Mouse (Mus musculus): ENCODE results near the gene Cers5. TPM values are rescaled to one million over a fixed set of nuclear protein-coding genes. Genes with fewer than 3 reads are reported as not detected.
"Not testable (repeated sequence)": the region's sequence is repeated elsewhere in the genome, so short reads cannot be mapped to it uniquely, and the experiment has no call there.

The Cers5 gene
- polyA plus RNA-seq, 1 experiment, result 16.6 TPM

DNA sequence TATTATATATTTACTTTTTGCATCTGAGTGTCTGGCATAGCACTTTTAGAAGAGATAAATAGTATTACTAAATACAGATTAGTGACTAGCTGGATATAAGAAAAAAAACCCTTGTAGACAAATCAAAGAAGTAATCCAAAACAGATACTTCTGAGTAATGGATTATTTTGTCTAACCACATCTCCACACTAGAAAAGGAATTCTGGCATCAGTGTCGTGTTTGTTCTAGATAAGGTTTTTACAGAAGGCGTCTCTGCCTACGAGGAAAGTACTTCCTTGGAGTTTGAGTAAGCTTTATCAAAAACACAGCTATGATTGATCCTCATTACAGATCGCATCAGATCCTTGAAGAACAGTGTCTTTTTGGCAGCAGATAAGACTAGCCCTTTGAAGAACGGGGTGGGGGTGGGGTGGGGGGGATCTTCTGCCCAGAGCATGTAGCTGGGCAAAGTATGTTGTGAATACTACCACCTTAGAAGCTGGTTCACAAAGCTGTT is 1.6 kb downstream of the Cers5 start:
- Histone ChIP-seq H3K4me3 (ENCODE audit: insufficient read depth, low read depth, low read length) (peak overlapping the region; percentile 99), H3K27ac (replicated peaks; ENCODE audit: low read depth, low read length) (peak overlapping the region; percentile 71), H3K4me1 (ENCODE audit: control insufficient read depth, insufficient read depth, insufficient read length, low read length) (no peaks in the 10 kb centered on the region)

DNA sequence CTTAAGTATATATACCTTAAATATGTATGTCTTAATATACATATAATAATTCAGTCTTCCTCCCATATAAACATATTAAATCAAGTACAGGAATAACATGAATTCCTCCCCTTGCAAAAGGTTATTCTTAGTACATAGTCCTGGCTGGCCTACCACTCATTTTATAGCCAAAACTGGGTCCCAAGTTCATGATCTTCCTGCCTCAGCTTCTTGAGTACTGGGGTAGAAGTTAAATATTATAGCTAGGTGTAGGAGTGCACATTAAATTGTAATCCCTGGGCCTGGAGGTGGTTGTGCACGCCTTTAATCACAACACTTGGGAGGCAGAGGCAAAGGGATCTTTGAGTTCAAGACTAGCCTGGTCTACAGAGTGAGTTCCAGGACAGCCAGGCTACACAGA is 3.9 kb downstream of the Cers5 start:
- no peaks in the 10 kb centered on the region for H3K4me1 ChIP-seq (ENCODE audit: control insufficient read depth, insufficient read depth, insufficient read length, low read length)
- no peak overlapping the region for H3K27ac ChIP-seq (replicated peaks; ENCODE audit: low read depth, low read length)
- H3K4me3 ChIP-seq (ENCODE audit: insufficient read depth, low read depth, low read length), result no peak overlapping the region

DNA sequence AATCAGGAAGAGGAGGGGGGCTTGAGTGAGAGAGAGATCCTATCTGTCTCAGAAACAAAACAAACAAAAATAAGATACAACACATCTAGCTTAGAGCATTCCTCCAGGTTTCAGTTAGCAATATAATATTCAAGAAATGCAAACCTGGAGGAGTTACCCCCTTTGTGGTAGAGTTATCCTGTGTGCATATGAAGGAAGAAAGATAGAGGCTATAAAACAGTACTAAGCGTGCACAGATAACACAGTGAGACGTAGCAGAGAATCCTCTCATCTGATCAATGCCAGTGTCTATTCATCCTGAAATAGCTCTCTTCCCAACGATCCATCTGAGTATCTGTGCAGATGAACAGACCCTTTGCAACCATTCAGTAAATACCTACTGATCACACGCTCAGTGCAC is 5.2 kb downstream of the Cers5 start:
- no peak overlapping the region for H3K4me3 ChIP-seq (ENCODE audit: insufficient read depth, low read depth, low read length)
- H3K27ac ChIP-seq (replicated peaks; ENCODE audit: low read depth, low read length), result no peak overlapping the region
- no peaks in the 10 kb centered on the region for H3K4me1 ChIP-seq (ENCODE audit: control insufficient read depth, insufficient read depth, insufficient read length, low read length)

DNA sequence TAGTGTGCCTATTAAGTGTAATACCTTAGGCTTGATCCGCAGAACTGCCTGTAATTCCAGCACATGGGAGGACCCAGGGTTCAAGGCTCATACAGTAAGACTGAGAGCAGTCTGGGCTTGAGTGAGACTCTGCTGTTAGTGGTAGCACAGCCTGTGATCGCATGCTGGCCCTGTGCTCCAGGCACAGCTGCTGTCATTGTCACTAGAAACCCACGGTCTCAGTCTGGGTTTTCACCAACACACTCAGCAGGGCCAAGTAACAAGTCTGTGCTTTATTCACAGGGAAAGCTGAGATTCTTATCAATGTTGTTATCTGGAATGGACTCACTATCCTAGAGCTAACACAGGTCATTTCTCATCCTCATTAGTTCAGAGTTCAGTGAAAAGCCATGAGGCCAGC is 18.5 kb downstream of the Cers5 start:
- H3K4me1 ChIP-seq (ENCODE audit: control insufficient read depth, insufficient read depth, insufficient read length, low read length), result no peaks in the 10 kb centered on the region
- H3K27ac ChIP-seq (replicated peaks; ENCODE audit: low read depth, low read length), result no peak overlapping the region
- no peak overlapping the region for H3K4me3 ChIP-seq (ENCODE audit: insufficient read depth, low read depth, low read length)

DNA sequence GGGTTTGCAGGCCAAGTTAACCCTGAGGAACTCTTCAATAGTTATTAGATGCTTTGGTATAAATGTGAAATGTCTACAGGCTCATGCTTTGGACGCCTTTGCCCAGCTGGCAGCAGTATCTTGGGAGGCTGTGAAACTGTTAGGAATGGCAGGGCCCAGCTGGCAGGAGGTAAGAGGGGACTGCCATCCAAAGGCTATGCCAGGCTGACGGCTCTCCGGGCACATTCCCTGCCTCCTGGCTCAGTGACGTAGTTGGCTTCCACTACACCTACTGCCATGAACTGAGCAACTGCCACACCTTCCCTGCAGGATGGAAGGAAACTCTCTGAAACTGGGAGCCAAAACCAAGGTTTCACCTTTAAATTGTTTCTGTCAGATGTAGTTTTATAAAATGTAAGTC is 32.5 kb downstream of the Cers5 start:
- H3K4me3 ChIP-seq (ENCODE audit: insufficient read depth, low read depth, low read length), result no peak overlapping the region
- no peaks in the 10 kb centered on the region for H3K4me1 ChIP-seq (ENCODE audit: control insufficient read depth, insufficient read depth, insufficient read length, low read length)
- no peak overlapping the region for H3K27ac ChIP-seq (replicated peaks; ENCODE audit: low read depth, low read length)

DNA sequence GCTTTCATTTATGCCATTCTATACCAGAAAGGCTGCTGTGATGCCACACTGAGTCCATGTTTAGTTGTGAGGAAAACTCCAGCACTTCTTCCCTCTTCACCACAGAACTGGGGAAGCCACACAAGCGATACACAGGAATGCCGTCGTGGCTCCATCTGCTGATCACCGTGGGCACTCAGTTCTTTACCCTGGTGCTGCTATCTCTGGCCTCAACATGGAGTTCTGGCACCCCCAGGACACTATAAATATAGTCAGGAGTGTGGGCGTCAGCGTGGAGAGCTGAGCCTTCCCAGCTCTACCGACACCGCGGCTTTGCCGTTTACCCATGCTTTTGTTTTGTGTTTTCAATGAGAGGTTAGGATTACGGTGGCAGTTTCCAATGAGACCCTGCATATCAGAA is 36.0 kb downstream of the Cers5 start:
- Histone ChIP-seq H3K4me1 (ENCODE audit: control insufficient read depth, insufficient read depth, insufficient read length, low read length) (no peaks in the 10 kb centered on the region), H3K4me3 (ENCODE audit: insufficient read depth, low read depth, low read length) (no peak overlapping the region), H3K27ac (replicated peaks; ENCODE audit: low read depth, low read length) (no peak overlapping the region)

DNA sequence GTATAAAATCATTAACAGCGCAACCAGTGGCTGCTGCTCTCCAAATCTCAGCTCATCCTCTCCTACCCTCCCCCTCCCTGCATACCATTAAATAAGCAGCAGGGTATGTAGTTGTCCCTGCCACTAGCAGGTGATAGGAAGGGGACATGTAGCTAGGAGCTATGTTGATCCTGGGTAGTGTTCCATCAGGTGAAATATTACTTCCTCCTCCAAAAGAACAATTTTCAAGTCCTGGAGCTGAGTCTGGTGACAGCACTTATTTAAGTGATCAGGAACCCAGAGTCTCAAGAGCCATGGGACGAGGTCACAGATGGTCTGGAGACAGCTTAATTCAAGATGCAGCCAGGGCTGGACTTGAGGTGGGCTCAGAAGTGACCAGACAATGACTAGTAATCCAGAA is 37.1 kb downstream of the Cers5 start:
- no peaks in the 10 kb centered on the region for H3K4me1 ChIP-seq (ENCODE audit: control insufficient read depth, insufficient read depth, insufficient read length, low read length)
- no peak overlapping the region for H3K4me3 ChIP-seq (ENCODE audit: insufficient read depth, low read depth, low read length)
- H3K27ac ChIP-seq (replicated peaks; ENCODE audit: low read depth, low read length), result no peak overlapping the region

DNA sequence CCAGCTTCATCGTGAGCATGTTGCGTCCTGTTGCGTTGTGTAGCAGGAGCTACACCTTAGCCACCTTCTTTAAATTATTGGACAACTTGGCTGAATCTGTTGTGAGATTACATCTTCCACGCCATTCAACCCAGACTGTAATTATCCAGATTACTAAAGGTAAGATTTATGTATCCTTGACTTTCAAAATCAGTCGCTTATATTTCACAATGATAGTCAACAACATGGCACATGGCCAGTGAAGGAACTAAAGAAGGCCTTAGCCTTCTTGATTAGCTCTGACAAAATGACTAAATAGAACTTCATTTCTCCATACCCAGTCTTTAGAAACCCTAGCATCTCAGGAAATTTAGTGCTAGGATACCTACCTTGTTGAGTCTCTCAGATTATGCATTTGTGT is 39.5 kb downstream of the Cers5 start:
- Histone ChIP-seq H3K27ac (replicated peaks; ENCODE audit: low read depth, low read length) (no peak overlapping the region), H3K4me1 (ENCODE audit: control insufficient read depth, insufficient read depth, insufficient read length, low read length) (no peaks in the 10 kb centered on the region), H3K4me3 (ENCODE audit: insufficient read depth, low read depth, low read length) (no peak overlapping the region)

DNA sequence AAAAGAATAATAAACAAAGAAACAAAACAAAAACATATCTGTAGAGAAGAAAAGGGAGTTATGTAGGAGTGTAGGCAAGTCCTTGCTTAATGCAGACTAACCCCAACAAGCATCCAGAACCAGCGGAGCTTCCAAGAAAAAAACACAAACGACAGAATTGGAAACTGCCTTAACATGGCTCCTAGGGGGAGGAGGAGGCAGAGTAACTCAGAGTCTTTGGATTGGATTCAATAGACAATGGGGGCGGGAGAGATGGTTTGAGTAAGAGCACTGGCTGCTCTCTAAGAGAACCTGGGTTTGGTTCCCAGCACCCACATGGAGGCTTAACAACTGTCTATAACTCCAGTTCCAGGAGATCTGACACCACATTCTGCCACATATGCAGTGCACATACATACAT is 41.0 kb downstream of the Cers5 start:
- no peak overlapping the region for H3K4me3 ChIP-seq (ENCODE audit: insufficient read depth, low read depth, low read length)
- no peak overlapping the region for H3K27ac ChIP-seq (replicated peaks; ENCODE audit: low read depth, low read length)
- no peaks in the 10 kb centered on the region for H3K4me1 ChIP-seq (ENCODE audit: control insufficient read depth, insufficient read depth, insufficient read length, low read length)

DNA sequence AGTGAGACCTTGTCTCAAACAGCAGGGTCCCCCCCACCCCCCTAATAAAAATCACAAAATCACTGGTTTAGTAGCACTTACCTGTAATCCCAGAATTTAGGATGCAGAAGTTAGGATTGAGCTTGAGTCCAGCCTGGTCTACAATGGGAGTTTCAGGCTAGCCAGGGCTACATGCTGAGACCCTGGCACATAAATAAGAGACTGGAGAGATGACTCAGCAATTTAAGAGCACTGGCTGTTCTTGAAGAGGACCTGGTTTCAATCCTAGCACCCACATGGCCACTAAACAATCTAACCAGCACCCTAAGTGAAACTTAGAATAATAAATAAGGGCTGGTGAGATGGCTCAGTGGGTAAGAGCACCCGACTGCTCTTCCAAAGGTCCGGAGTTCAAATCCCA is 41.5 kb downstream of the Cers5 start:
- Histone ChIP-seq H3K4me1 (ENCODE audit: control insufficient read depth, insufficient read depth, insufficient read length, low read length) (no peaks in the 10 kb centered on the region), H3K4me3 (ENCODE audit: insufficient read depth, low read depth, low read length) (no peak overlapping the region), H3K27ac (replicated peaks; ENCODE audit: low read depth, low read length) (no peak overlapping the region)

DNA sequence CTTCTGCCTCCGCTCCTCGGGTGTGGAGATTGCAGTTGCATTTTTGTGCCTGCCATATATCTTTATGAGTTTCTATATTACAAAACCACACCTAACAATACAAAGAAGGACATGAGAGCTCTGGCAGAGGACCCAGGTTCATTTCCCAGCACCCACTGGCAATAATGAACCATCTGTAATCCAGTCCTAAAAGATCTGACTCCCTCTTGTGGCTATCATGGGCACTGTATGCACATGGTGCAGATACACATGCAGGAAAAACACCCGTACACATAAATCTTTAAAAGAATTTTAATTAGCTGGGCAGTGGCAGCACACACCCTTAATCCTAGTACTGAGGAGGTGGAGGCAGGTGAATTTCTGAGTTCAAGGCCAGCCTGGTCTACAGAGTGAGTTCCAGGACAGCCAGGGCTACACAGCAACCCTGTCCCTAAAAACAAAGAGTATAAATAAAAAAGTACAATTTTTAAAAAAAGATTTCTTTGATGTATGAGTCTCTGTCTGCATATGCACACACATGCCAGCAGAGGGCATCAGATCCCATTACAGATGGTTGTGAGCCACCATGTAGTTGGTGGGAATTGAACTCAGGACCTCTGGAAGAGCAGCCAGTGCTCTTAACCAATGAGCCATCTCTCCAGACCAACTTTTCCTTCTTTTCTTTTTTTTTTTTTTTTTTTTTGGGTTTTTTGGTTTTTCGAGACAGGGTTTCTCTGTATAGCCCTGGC is 43.5 kb downstream of the Cers5 start:
- H3K4me1 ChIP-seq (ENCODE audit: control insufficient read depth, insufficient read depth, insufficient read length, low read length), result peaks cover 1% of the 10 kb centered on the region; the same call in 1 of the 2 replicates
- H3K4me3 ChIP-seq (ENCODE audit: insufficient read depth, low read depth, low read length), result no peak overlapping the region
- no peak overlapping the region for H3K27ac ChIP-seq (replicated peaks; ENCODE audit: low read depth, low read length)

DNA sequence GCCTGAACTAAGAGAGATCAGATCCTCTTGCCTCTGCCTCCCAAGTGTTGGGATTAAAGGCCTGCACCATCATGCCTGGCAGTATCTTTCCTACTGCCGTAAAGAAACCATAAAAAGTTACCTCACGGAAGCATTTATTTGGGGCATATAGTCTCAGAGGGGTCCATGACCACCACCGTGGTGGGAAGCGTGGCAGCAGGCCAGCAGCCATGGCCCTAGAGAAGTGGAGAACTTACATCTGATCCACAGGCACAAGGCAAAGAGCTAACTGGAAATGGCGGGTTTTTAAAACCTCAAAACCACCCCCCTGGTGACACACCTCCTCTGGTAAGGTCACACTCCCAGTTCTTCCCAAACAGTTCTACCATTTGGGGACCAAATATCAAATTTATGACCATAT is 44.5 kb downstream of the Cers5 start:
- peaks cover 6% of the 10 kb centered on the region; the same call in 1 of the 2 replicates for H3K4me1 ChIP-seq (ENCODE audit: control insufficient read depth, insufficient read depth, insufficient read length, low read length)
- no peak overlapping the region for H3K27ac ChIP-seq (replicated peaks; ENCODE audit: low read depth, low read length)
- no peak overlapping the region for H3K4me3 ChIP-seq (ENCODE audit: insufficient read depth, low read depth, low read length)

DNA sequence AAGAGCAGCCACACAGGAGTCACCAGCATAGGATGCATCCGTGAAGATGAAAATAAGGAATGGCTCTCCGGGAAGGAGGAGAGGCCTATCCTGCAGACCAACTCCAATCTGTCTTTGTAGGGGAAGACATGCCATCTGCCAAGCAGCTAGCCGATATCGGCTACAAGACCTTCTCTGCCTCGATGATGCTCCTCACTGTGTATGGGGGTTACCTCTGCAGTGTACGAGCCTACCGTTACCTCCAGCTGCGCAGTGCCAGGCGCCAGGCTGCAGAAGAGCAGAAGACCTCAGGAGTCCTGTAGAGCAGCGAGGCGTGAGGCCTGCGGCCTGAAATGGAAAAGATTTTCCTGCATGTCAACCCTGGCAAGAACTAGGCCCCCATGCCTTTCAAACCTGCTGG is 45.2 kb downstream of the Cers5 start:
- Histone ChIP-seq H3K4me3 (ENCODE audit: insufficient read depth, low read depth, low read length) (no peak overlapping the region), H3K4me1 (ENCODE audit: control insufficient read depth, insufficient read depth, insufficient read length, low read length) (peaks cover 7% of the 10 kb centered on the region; the same call in 1 of the 2 replicates), H3K27ac (replicated peaks; ENCODE audit: low read depth, low read length) (no peak overlapping the region)

DNA sequence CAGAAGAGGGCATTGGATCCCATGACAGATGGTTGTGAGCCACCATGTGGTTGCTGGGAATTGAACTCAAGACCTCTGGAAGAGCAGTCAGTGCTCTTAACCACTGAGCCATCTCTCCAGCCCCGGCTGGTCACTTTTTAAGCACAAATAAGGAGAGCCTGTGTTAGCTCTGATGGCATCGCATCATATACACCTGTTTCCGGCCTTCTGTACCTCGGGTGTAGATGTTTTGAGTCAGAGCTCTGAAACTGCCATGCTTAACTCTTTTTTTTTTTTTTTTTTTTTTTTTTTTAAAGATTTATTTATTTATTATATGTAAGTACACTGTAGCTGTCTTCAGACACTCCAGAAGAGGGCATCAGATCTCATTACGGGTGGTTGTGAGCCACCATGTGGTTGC is 45.6 kb downstream of the Cers5 start:
- H3K27ac ChIP-seq (replicated peaks; ENCODE audit: low read depth, low read length); H3K4me1 ChIP-seq (ENCODE audit: control insufficient read depth, insufficient read depth, insufficient read length, low read length); H3K4me3 ChIP-seq (ENCODE audit: insufficient read depth, low read depth, low read length): not testable (repeated sequence)

DNA sequence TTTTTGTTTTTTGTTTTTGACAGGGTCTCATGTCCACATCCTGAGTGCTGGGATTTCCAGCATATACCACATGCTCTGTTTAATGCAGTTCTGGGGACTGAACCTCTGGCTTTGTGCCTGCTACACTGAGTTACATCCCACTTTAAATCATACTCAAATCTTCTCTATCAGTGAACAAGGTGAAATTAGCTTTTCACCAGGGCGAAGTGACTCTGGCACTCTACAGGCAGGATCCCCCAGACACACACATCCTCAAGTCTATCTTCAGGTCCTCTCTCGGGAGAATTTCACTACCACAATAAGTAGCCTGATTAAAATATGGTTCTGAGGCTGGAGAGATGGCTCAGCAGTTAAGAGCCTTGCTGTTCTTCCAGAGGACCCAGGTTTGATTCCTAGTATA is 46.1 kb downstream of the Cers5 start:
- Histone ChIP-seq H3K27ac (replicated peaks; ENCODE audit: low read depth, low read length) (peak overlapping the region; percentile 94), H3K4me3 (ENCODE audit: insufficient read depth, low read depth, low read length) (peak overlapping the region; percentile 63), H3K4me1 (ENCODE audit: control insufficient read depth, insufficient read depth, insufficient read length, low read length) (peaks cover 7% of the 10 kb centered on the region; the same call in 1 of the 2 replicates)

DNA sequence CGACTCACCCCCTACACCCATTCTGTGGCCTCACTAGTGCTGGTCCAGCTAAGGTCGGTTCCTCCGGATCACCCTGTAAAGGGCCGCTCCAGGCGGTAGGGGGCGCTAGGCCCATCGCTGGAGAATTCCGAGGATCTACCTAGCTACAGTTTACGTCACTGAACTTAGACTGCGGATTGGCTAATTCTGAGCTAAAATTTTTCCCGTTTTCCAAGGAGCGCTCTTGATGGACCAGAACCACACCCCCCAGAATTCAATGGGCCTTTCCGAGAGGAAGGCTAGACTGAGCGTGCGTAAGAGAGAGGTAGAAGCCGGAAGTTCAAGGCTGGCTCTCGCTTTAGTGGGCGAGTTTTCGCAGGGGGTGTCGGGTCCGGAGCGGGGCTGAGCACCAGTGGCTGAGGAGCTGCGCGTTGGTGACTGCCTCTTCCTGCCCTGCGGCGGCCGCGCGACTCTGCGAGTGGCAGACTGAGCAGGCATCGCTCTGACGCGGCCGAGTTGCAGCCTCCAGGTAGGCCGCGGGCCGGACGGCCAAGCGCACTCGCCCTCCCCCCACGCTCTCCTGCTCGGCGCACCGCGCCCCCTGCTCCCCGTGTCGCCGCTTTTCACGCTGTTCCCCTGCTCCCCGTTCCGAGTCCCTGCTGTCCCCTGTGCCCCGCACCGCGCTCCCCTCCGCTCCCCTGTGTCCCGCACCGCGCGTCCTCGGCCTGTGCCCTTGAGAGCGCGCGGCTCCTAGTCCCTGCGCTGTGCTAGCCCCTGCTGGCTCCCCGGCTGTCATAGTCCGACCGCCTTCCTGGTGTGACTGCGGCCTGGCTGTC is 47.1 kb downstream of the Cers5 start, which contains the start of gene Cox14:
Gene Cox14, plus strand, starts transcription at position 278 of the 815 bp plus-strand sequence.
- Histone ChIP-seq H3K4me1 (ENCODE audit: control insufficient read depth, insufficient read depth, insufficient read length, low read length) (peaks cover 7% of the 10 kb centered on the region; the same call in 1 of the 2 replicates), H3K27ac (replicated peaks; ENCODE audit: low read depth, low read length) (peak within 1 kb of the TSS; percentile 94), H3K4me3 (ENCODE audit: insufficient read depth, low read depth, low read length) (peak within 1 kb of the TSS; percentile 63)

Measured in brown adipose tissue, adult 24 weeks (tissue).